Mouse (Mus musculus) liver, embryonic 16.5 days (tissue): Measurements from ENCODE around the gene Crebbp. TPM values are rescaled to one million over a fixed set of nuclear protein-coding genes. Genes with fewer than 3 reads are reported as not detected.

Experiments
- ATAC-seq: fragments of 200-750 bp; cut with Nextera tagmentation; 2 replicates; pipeline ENCODE4 v1.8.0; 2017; ENCODE audit warnings: low read depth, mild to moderate bottlenecking, moderate number of reproducible peaks, moderate library complexity
- H3K27ac ChIP-seq: fragments of 300-500 bp; sonication (generic); 2 replicates; pipeline ENCODE4 v1.5.1; 2014; ENCODE audit warnings: mild to moderate bottlenecking, low read length
- H3K27me3 ChIP-seq: fragments of 300-500 bp; sonication (generic); 2 replicates; pipeline ENCODE4 v1.6.1; 2014; ENCODE audit warnings: low read depth, low read length, mixed read lengths; ENCODE audit not compliant: control insufficient read depth, insufficient read depth
- H3K36me3 ChIP-seq: fragments of 300-500 bp; sonication (generic); 2 replicates; pipeline ENCODE4 v1.6.1; 2014; ENCODE audit warnings: mild to moderate bottlenecking; ENCODE audit not compliant: control insufficient read depth, insufficient read depth
- H3K4me1 ChIP-seq: fragments of 300-500 bp; sonication (generic); 2 replicates; pipeline ENCODE4 v1.6.1; 2014; ENCODE audit warnings: low read depth, low read length, mixed read lengths; ENCODE audit not compliant: control insufficient read depth
- H3K4me2 ChIP-seq: fragments of 300-500 bp; sonication (generic); 2 replicates; pipeline ENCODE4 v1.6.1; 2014; ENCODE audit warnings: low read depth, low read length, mixed read lengths
- H3K4me3 ChIP-seq: fragments of 300-500 bp; sonication (generic); 2 replicates; pipeline ENCODE4 v1.5.1; 2014; ENCODE audit warnings: low read depth, mild to moderate bottlenecking, low read length
- H3K9ac ChIP-seq: fragments of 300-500 bp; sonication (generic); 2 replicates; pipeline ENCODE4 v1.6.1; 2014; ENCODE audit warnings: low read depth, low read length
- H3K9me3 ChIP-seq: fragments of 300-500 bp; sonication (generic); replicated peaks from 2 replicates; pipeline ENCODE4 v1.6.1; 2016; ENCODE audit warnings: low read length; ENCODE audit not compliant: control insufficient read depth
- WGBS: fragments of 180-500 bp; shearing (Covaris S2); extraction: QIAGEN DNeasy Blood & Tissue Kit; methylation state at CpG from one replicate; pipeline ENCODE4 v1.1.7; 2014; ENCODE audit not compliant: insufficient replicate concordance; 5-methylcytosine and 5-hydroxymethylcytosine counted together
- polyA plus RNA-seq: library from polyadenylated mRNA; unstranded; fragments of >200 nt; fragmentation: Nextera tagmentation; extraction: Ambion mirVana; gene quantifications from 2 replicates; pipeline ENCODE4 v1.2.1, GENCODE M21; 2015

The Crebbp gene
- polyA plus RNA-seq, 1 experiment from 2014 or later, result 8.0 TPM

- Histone ChIP-seq H3K9ac (no peak overlapping the region), H3K27ac (no peak overlapping the region), H3K27me3 (no peaks in the 10 kb centered on the region), H3K4me3 (no peak overlapping the region), H3K36me3 (peaks cover 25% of the 10 kb centered on the region), H3K4me2 (no peak overlapping the region), H3K4me1 (no peaks in the 10 kb centered on the region), H3K9me3 (no peaks in the 10 kb centered on the region)
- WGBS, result 80% methylated on average over 4 of the region's 4 CpGs
- ATAC-seq, result no peak
Measured at GRCm38 (mm10) chr16:4045524-4045923, 168.3 kb downstream of the Crebbp start.

- Histone ChIP-seq H3K4me1 (no peaks in the 10 kb centered on the region), H3K27me3 (no peaks in the 10 kb centered on the region), H3K27ac (no peak overlapping the region), H3K9ac (no peak overlapping the region), H3K9me3 (no peaks in the 10 kb centered on the region), H3K36me3 (peaks cover 36% of the 10 kb centered on the region), H3K4me2 (no peak overlapping the region), H3K4me3 (no peak overlapping the region)
- 66% methylated on average over 2 of the region's 2 CpGs for WGBS
- no peak for ATAC-seq
Measured at GRCm38 (mm10) chr16:4044093-4044492, 169.7 kb downstream of the Crebbp start.

GRCm38 (mm10) chr16:4041646-4042045 lies 172.2 kb downstream of the Crebbp start:
- Histone ChIP-seq H3K27me3 (no peaks in the 10 kb centered on the region), H3K27ac (no peak overlapping the region), H3K4me1 (no peaks in the 10 kb centered on the region), H3K9me3 (no peaks in the 10 kb centered on the region), H3K9ac (no peak overlapping the region), H3K36me3 (peaks cover 33% of the 10 kb centered on the region), H3K4me3 (no peak overlapping the region), H3K4me2 (no peak overlapping the region)
- 88% methylated on average over 4 of the region's 4 CpGs for WGBS
- no peak for ATAC-seq

GRCm38 (mm10) chr16:4040206-4040605 lies 173.6 kb downstream of the Crebbp start:
- H3K9me3 ChIP-seq, result no peaks in the 10 kb centered on the region
- no peak overlapping the region for H3K4me3 ChIP-seq
- no peak overlapping the region for H3K27ac ChIP-seq
- no peak overlapping the region for H3K9ac ChIP-seq
- H3K4me2 ChIP-seq, result no peak overlapping the region
- 76% methylated on average over 5 of the region's 5 CpGs for WGBS
- ATAC-seq, result no peak
- H3K27me3 ChIP-seq, result no peaks in the 10 kb centered on the region
- H3K4me1 ChIP-seq, result no peaks in the 10 kb centered on the region
- H3K36me3 ChIP-seq, result peaks cover 30% of the 10 kb centered on the region

- Histone ChIP-seq H3K4me1 (peaks cover 16% of the 10 kb centered on the region), H3K36me3 (peaks cover 24% of the 10 kb centered on the region)
Measured at GRCm38 (mm10) chr16:4037690-4038089, 176.1 kb downstream of the Crebbp start.

GRCm38 (mm10) chr16:4036807-4037206 lies 177.0 kb downstream of the Crebbp start, which contains the start of gene Dnase1:
Gene Dnase1 (plus strand): TSS chr16:4036942.
- no peak for ATAC-seq

More at GRCm38 (mm10) chr16:4037690-4038089, 176.1 kb downstream of the Crebbp start:
- H3K9me3 ChIP-seq, result no peaks in the 10 kb centered on the region
- H3K4me2 ChIP-seq, result no peak overlapping the region
- ATAC-seq, result no peak
- WGBS, result 81% methylated on average over 7 of the region's 7 CpGs
- H3K27me3 ChIP-seq, result no peaks in the 10 kb centered on the region
- no peak overlapping the region for H3K27ac ChIP-seq
- H3K4me3 ChIP-seq, result no peak overlapping the region
- H3K9ac ChIP-seq, result no peak overlapping the region

GRCm38 (mm10) chr16:4035575-4035974 lies 178.2 kb downstream of the Crebbp start:
- Histone ChIP-seq H3K4me3 (no peak overlapping the region), H3K9ac (no peak overlapping the region), H3K27me3 (no peaks in the 10 kb centered on the region), H3K36me3 (peaks cover 17% of the 10 kb centered on the region), H3K9me3 (no peaks in the 10 kb centered on the region), H3K27ac (no peak overlapping the region), H3K4me1 (peaks cover 22% of the 10 kb centered on the region), H3K4me2 (no peak overlapping the region)
- 67% methylated on average over 2 of the region's 2 CpGs for WGBS
- ATAC-seq, result no peak

More at GRCm38 (mm10) chr16:4036807-4037206, 177.0 kb downstream of the Crebbp start, which contains the start of gene Dnase1:
- Histone ChIP-seq H3K4me3 (no peak within 1 kb of the TSS), H3K4me2 (no peak within 1 kb of the TSS), H3K9ac (no peak within 1 kb of the TSS), H3K27ac (no peak within 1 kb of the TSS), H3K4me1 (peaks cover 22% of the 10 kb centered on the region), H3K27me3 (no peaks in the 10 kb centered on the region), H3K36me3 (peaks cover 21% of the 10 kb centered on the region), H3K9me3 (no peaks in the 10 kb centered on the region)
- WGBS, result 65% methylated on average over 5 of the region's 5 CpGs

- Histone ChIP-seq H3K27me3 (no peaks in the 10 kb centered on the region), H3K4me2 (no peak overlapping the region)
Measured at GRCm38 (mm10) chr16:4034476-4034875, 179.3 kb downstream of the Crebbp start.

GRCm38 (mm10) chr16:4033971-4034370 lies 179.8 kb downstream of the Crebbp start:
- Histone ChIP-seq H3K27ac (no peak overlapping the region; the same call in 1 of the 2 replicates), H3K4me3 (no peak overlapping the region), H3K4me1 (peaks cover 22% of the 10 kb centered on the region), H3K36me3 (peaks cover 2% of the 10 kb centered on the region; the same call in 1 of the 2 replicates), H3K9me3 (no peaks in the 10 kb centered on the region), H3K4me2 (peak overlapping the region; percentile 17; the same call in 1 of the 2 replicates), H3K27me3 (no peaks in the 10 kb centered on the region), H3K9ac (no peak overlapping the region)
- 34% methylated on average over 5 of the region's 5 CpGs for WGBS
- ATAC-seq, result peak; percentile 63

More at GRCm38 (mm10) chr16:4034476-4034875, 179.3 kb downstream of the Crebbp start:
- ATAC-seq, result no peak
- H3K4me3 ChIP-seq, result no peak overlapping the region
- H3K9me3 ChIP-seq, result no peaks in the 10 kb centered on the region
- H3K27ac ChIP-seq, result no peak overlapping the region
- 66% methylated on average over 3 of the region's 3 CpGs for WGBS
- H3K9ac ChIP-seq, result no peak overlapping the region
- H3K4me1 ChIP-seq, result peaks cover 22% of the 10 kb centered on the region
- H3K36me3 ChIP-seq, result peaks cover 7% of the 10 kb centered on the region
